Mouse (Mus musculus) brain, embryonic 14.5 days (tissue): ENCODE measurements around the gene Cblc.

Experiments
- CTCF ChIP-seq: fragments of 200-500 bp; IDR thresholded peaks from 2 replicates; pipeline ENCODE4 v1.5.1; 2012; ENCODE audit warnings: inconsistent platforms, mild to moderate bottlenecking, moderate library complexity, borderline replicate concordance; ENCODE audit not compliant: insufficient read depth, insufficient read length; ENCODE audit errors: extremely low read depth
- POLR2A ChIP-seq: fragments of 200-500 bp; IDR thresholded peaks from 2 replicates; pipeline ENCODE4 v1.6.1; 2012; ENCODE audit warnings: mild to moderate bottlenecking, inconsistent platforms, borderline replicate concordance; ENCODE audit not compliant: poor library complexity, insufficient read depth, insufficient read length, severe bottlenecking; ENCODE audit errors: extremely low read depth

DNA sequence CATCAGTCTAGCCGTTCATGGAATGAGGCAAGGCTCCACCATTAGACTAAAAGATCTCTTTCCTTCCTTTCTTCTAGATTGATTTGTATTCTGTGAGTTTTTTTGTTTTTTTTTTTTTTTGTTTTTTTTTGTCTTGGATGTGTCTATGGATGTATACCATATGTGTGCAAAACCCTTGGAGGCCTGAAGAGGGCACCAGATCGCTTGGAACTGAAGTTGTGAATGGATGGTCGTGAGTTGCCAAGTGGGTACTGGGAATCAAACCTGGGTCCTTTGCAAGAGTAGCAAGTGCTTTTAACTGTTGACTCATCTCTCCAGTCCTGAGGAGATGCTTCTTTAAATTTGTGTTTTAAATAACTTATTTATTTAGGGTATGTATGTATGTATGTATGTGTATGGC, 37.4 kb upstream of the Cblc start:
- no peak for TF ChIP-seq CTCF
- no peak for TF ChIP-seq POLR2A
